10 mouse cellular contexts compared by ENCODE assay signal in the genomic region with DNA sequence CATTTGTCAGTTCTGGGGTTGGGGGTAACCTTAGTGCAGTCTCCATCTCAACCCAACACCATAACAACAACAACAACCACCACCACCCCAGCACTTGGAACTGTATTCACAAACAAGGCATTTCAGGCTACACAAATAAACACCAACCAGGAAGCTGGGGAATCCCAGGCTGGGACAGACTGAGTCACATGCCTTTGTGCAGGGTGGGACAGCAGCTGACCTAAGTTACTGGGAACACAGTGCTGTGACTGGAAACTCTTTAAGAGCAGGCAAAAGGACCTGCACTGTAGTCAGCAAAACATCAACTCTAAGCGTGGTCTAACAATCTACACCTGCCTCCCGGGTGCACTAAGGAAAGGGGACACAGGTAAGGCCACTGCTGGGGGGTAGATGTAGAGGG. TPM values are rescaled to one million over a fixed set of nuclear protein-coding genes. Genes with fewer than 3 reads are reported as not detected.
DNase-seq lines count a peak whose midpoint lies in the region; ATAC-seq and TF ChIP-seq lines count a peak whose summit lies in the region.
"Had no signal": no experiment of that assay in that cellular context is flagged by ENCODE, and none has a peak within 500 bp of the region (broad histone marks: within the 10 kb centered on the region; RNA-seq: fewer than 3 reads in every experiment).

No protein-coding gene starts in this region.

- peaks cover 21 to 42% of the 10 kb centered on the region in 2 experiments for H3K4me1 ChIP-seq in liver, embryonic 14.5 days (replicated peaks; ENCODE audit: control insufficient read depth in 2 of 2, insufficient read depth in 2 of 2, low read length in 1 of 2)
- peaks cover 34% of the 10 kb centered on the region for H3K4me1 ChIP-seq in midbrain, embryonic 15.5 days

- intact Hi-C loops in heart, postnatal 25 days (cut with DNase I) = no loop called here
- intact Hi-C loops in left cerebral cortex, postnatal 4 days (cut with DNase I) = no loop called here

- DNase-seq in gastrocnemius, postnatal 25 days = peak; percentile 60
- DNase-seq in gastrocnemius, postnatal 10 days = no peak
- peak; percentile 71 for DNase-seq in heart, postnatal 25 days (ENCODE audit: low spot score)
- DNase-seq in liver, embryonic 14.5 days (ENCODE audit: low read depth in 3 of 3, low spot score in 3 of 3) = no peak
- no peak for DNase-seq in left cerebral cortex, postnatal 4 days
- DNase-seq in spleen, postnatal 4 days (ENCODE audit: low spot score in 2 of 2) = no peak

- H3K27me3 ChIP-seq in liver, embryonic 14.5 days (ENCODE audit: control insufficient read depth, insufficient read depth, low read length) = no peaks in the 10 kb centered on the region
- H3K27me3 ChIP-seq in midbrain, embryonic 15.5 days (replicated peaks) = no peaks in the 10 kb centered on the region

- no peak overlapping the region; the same call in 1 of the 2 replicates for H3K4me2 ChIP-seq in liver, embryonic 14.5 days (ENCODE audit: low read depth)
- no peak overlapping the region for H3K4me2 ChIP-seq in midbrain, embryonic 15.5 days

- no peak overlapping the region for H3K4me3 ChIP-seq in liver, embryonic 14.5 days (ENCODE audit: insufficient read depth in 1 of 2, low read depth in 2 of 2, low read length in 2 of 2)
- H3K4me3 ChIP-seq in midbrain, embryonic 15.5 days = no peak overlapping the region

- no peaks in the 10 kb centered on the region for H3K36me3 ChIP-seq in liver, embryonic 14.5 days (replicated peaks; ENCODE audit: control insufficient read depth, insufficient read depth, low read depth)
- H3K36me3 ChIP-seq in midbrain, embryonic 15.5 days (replicated peaks) = no peaks in the 10 kb centered on the region

- H3K27ac ChIP-seq in liver, embryonic 14.5 days = no peak overlapping the region
- no peak overlapping the region for H3K27ac ChIP-seq in midbrain, embryonic 15.5 days

- no peak overlapping the region; the same call in 1 of the 2 replicates for H3K9ac ChIP-seq in liver, embryonic 14.5 days (replicated peaks)
- no peak overlapping the region for H3K9ac ChIP-seq in midbrain, embryonic 15.5 days

- TF ChIP-seq EP300 in liver, embryonic 14.5 days (IDR thresholded peaks at IDR 0.05; ENCODE audit: low read depth) = no peak

- WGBS in liver, embryonic 14.5 days (ENCODE audit: insufficient replicate concordance) = 58% methylated on average over 2 of the region's 2 CpGs
- WGBS in midbrain, embryonic 15.5 days = 87% methylated on average over 2 of the region's 2 CpGs

- TF ChIP-seq CTCF in liver, embryonic 14.5 days (IDR thresholded peaks at IDR 0.05; ENCODE audit: low read depth) = no peak

- ATAC-seq in CD4-positive, CD25-positive, alpha-beta regulatory T cell, adult 4 months = peak; percentile 14
- 0 out of 2 replicates have a peak, but pooled peaks have one; percentile 21 for ATAC-seq in liver, embryonic 14.5 days (ENCODE audit: insufficient read depth)
- ATAC-seq in midbrain, embryonic 15.5 days (replicated peaks) = no peak

- no peaks in the 10 kb centered on the region for H3K9me3 ChIP-seq in liver, embryonic 14.5 days (ENCODE audit: control insufficient read depth, low read length)
- no peaks in the 10 kb centered on the region for H3K9me3 ChIP-seq in midbrain, embryonic 15.5 days

RNA-seq across cellular contexts. Expression of gene E030018B13Rik, which starts 11.5 kb away (rescaled TPM):
- total RNA-seq in gastrocnemius, postnatal 25 days (2021) = not detected
- not detected for total RNA-seq in gastrocnemius, postnatal 10 days (2021)
- polyA plus RNA-seq in CD4-positive, CD25-positive, alpha-beta regulatory T cell, adult 4 months (2017; shearing (Covaris generic)) = not detected
- not detected for total RNA-seq in heart, postnatal 25 days (2021)
- not detected in 2 replicates for polyA plus RNA-seq in liver, embryonic 14.5 days (2012; rRNA removed)
- not detected in 2 replicates for polyA plus RNA-seq in liver, embryonic 14.5 days (2014; fragmentation: Nextera tagmentation; extraction: Ambion mirVana)
- polyA plus RNA-seq in midbrain, embryonic 15.5 days (2015; fragmentation: Nextera tagmentation; extraction: Ambion mirVana) = 0.17 and 0.23 TPM in 2 replicates
- total RNA-seq in left cerebral cortex, postnatal 4 days (2021) = not detected
- total RNA-seq: hematopoietic stem cell, adult 5-6 weeks; left cerebral cortex, postnatal 36 days had no signal

RNA-seq across cellular contexts. Expression of gene Klf13, which starts 33.5 kb away (rescaled TPM):
- 10 to 100 TPM; 38.9 to 43.1 TPM for total RNA-seq in gastrocnemius, postnatal 25 days (2021)
- 10 to 100 TPM; 38.3 to 50.8 TPM for total RNA-seq in gastrocnemius, postnatal 10 days (2021)
- polyA plus RNA-seq in CD4-positive, CD25-positive, alpha-beta regulatory T cell, adult 4 months (2017; shearing (Covaris generic)) = 100 to 1,000 TPM; 209 to 217 TPM
- 10 to 100 TPM; 43.8 to 63.8 TPM for total RNA-seq in heart, postnatal 25 days (2021)
- polyA plus RNA-seq in liver, embryonic 14.5 days (2012; rRNA removed) = 3.2 and 3.4 TPM in 2 replicates
- polyA plus RNA-seq in liver, embryonic 14.5 days (2014; fragmentation: Nextera tagmentation; extraction: Ambion mirVana) = 12.8 and 15.8 TPM in 2 replicates
- polyA plus RNA-seq in midbrain, embryonic 15.5 days (2015; fragmentation: Nextera tagmentation; extraction: Ambion mirVana) = 21.7 and 23.4 TPM in 2 replicates
- total RNA-seq in left cerebral cortex, postnatal 4 days (2021) = 10 to 100 TPM; 72.3 to 73.5 TPM

Comparison
In these comparisons a context has a peak if more than half of its experiments do, and no peak if none do; other contexts are left out.
1. DNase-seq: peak in gastrocnemius, postnatal 25 days (single experiment) and heart, postnatal 25 days (single experiment); none in gastrocnemius, postnatal 10 days (single experiment), liver, embryonic 14.5 days (0 of 3), left cerebral cortex, postnatal 4 days (single experiment) and spleen, postnatal 4 days (0 of 2).